Mouse (Mus musculus): ENCODE measurements around the gene Lif.

GRCm38 (mm10) chr11:4213107-4213506 lies 44.2 kb upstream of the Lif start:
- TF ChIP-seq POU5F1 (IDR thresholded peaks at IDR 0.05; ENCODE audit: borderline replicate concordance, low read length) (no peak), CTCF (conservative IDR thresholded peaks at IDR 0.05; ENCODE audit: low read length) (no peak), NANOG (IDR thresholded peaks at IDR 0.05; ENCODE audit: borderline replicate concordance, low read length) (no peak)

Measured in E14TG2a.4 (cell line).